Mouse (Mus musculus): ENCODE measurements around the gene Gja3. TPM values are rescaled to one million over a fixed set of nuclear protein-coding genes. Genes with fewer than 3 reads are reported as not detected.

Gja3 gene
- polyA plus RNA-seq (2016; fragmentation: Nextera tagmentation; extraction: Ambion mirVana) = 0.15 TPM in 1 of 2 replicates, not detected in the other

DNA sequence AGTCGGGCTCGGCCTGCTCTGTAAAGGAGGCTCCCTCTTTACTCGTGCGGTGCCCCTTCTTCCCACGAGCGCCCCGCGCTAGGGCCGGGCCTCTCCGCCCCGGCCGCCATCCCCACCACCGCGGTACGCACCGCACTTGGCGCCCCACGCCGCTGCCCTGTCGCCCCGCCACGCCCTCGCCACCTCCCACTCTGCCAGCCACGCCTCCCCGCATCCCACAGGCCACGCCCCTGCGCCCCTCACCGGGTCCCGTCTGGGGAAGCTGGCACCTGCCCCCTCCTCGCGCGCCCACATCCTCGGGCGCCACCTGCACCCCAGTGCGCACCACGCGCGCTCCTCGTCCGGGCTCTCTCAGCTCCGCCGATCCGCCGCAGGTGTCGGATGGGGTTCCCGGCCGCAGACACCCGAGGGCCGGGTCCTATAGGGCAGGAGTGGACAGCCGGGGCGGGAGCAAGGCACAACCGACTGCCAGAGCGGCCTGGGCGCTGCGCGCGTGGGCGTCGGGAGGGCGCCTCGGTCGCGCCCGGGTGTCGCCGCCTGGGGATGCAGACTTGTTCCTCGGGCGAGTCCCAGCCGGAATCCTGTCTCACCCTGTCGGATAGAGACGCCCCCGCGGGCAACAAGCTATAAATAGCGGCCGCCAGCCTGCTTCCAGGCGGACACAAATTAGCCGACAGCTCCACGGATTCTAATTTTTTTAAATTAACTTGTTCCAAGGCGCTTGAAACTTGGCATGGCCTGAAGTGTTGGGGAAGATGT, at the start of gene Gja3:
Gene Gja3 (minus strand): TSS at position 538 of the 759 bp plus-strand sequence.
- WGBS = under 1% methylated on average over 79 of the region's 79 CpGs
- no peaks in the 10 kb centered on the region for H3K9me3 ChIP-seq (replicated peaks)
- peaks cover 13% of the 10 kb centered on the region for H3K4me1 ChIP-seq
- H3K27me3 ChIP-seq (ENCODE audit: low read depth, poor library complexity, severe bottlenecking) = peaks cover 60% of the 10 kb centered on the region
- no peak within 1 kb of the TSS for H3K27ac ChIP-seq (replicated peaks)
- no peaks in the 10 kb centered on the region for H3K36me3 ChIP-seq
- H3K4me3 ChIP-seq = peak within 1 kb of the TSS; percentile 72
- DNase-seq (ENCODE audit: low spot score) = peak; percentile 56

- no peaks in the 10 kb centered on the region for H3K36me3 ChIP-seq
- no peak overlapping the region for H3K27ac ChIP-seq (replicated peaks)
- no peak for DNase-seq (ENCODE audit: low spot score)
- H3K4me3 ChIP-seq = no peak overlapping the region
- H3K4me1 ChIP-seq = peaks cover 17% of the 10 kb centered on the region
- peaks cover 68% of the 10 kb centered on the region for H3K27me3 ChIP-seq (ENCODE audit: low read depth, poor library complexity, severe bottlenecking)
- no peaks in the 10 kb centered on the region for H3K9me3 ChIP-seq (replicated peaks)
- WGBS = 84% methylated on average over 8 of the region's 8 CpGs
Measured at GRCm38 (mm10) chr14:57107091-57107490, 49.2 kb upstream of the Gja3 start.

DNA sequence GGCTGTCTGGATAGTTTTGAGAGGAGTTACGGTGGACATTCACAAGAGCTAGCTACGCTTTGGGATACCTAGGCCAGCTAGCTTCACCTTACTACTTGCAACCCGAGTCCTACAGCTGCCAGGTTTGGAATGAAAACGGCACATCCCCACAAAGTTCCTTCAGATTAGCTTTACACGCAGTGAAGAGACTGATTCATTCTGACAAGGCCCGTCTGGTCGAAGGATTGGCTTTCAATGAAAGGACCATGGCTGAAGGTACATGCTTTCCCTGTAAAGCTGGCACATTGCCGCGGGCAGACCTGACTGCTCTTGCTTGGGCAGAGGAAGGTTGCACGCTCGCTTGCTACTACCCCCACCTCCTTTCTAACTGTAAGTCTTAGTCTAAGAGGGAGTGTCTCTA, 47.8 kb upstream of the Gja3 start:
- H3K4me1 ChIP-seq = peaks cover 17% of the 10 kb centered on the region
- peaks cover 76% of the 10 kb centered on the region for H3K27me3 ChIP-seq (ENCODE audit: low read depth, poor library complexity, severe bottlenecking)
- 46% methylated on average over 11 of the region's 11 CpGs for WGBS
- no peaks in the 10 kb centered on the region for H3K36me3 ChIP-seq
- DNase-seq (ENCODE audit: low spot score) = no peak
- no peaks in the 10 kb centered on the region for H3K9me3 ChIP-seq (replicated peaks)
- H3K27ac ChIP-seq (replicated peaks) = no peak overlapping the region
- no peak overlapping the region for H3K4me3 ChIP-seq

GRCm38 (mm10) chr14:57105111-57105510, 47.2 kb upstream of the Gja3 start:
- no peak overlapping the region for H3K27ac ChIP-seq (replicated peaks)
- no peaks in the 10 kb centered on the region for H3K9me3 ChIP-seq (replicated peaks)
- H3K27me3 ChIP-seq (ENCODE audit: low read depth, poor library complexity, severe bottlenecking) = peaks cover 82% of the 10 kb centered on the region
- H3K4me1 ChIP-seq = peaks cover 17% of the 10 kb centered on the region
- DNase-seq (ENCODE audit: low spot score) = peak; percentile 31
- WGBS = 15% methylated on average over 14 of the region's 14 CpGs
- H3K36me3 ChIP-seq = no peaks in the 10 kb centered on the region
- H3K4me3 ChIP-seq = peak overlapping the region; percentile 76

- Histone ChIP-seq H3K4me1 (peaks cover 17% of the 10 kb centered on the region), H3K27me3 (ENCODE audit: low read depth, poor library complexity, severe bottlenecking) (peaks cover 87% of the 10 kb centered on the region), H3K27ac (replicated peaks) (peak within 1 kb of the TSS; percentile 69; the same call in 1 of the 2 replicates)
Measured at GRCm38 (mm10) chr14:57104106-57105023, 46.5 kb upstream of the Gja3 start, which contains the start of gene Gjb2. Gjb2 (minus strand) TSS chr14:57104702.

GRCm38 (mm10) chr14:57103711-57104105, 45.8 kb upstream of the Gja3 start:
- Histone ChIP-seq H3K4me1 (peaks cover 17% of the 10 kb centered on the region), H3K27ac (replicated peaks) (no peak overlapping the region; the same call in 1 of the 2 replicates), H3K9me3 (replicated peaks) (no peaks in the 10 kb centered on the region), H3K27me3 (ENCODE audit: low read depth, poor library complexity, severe bottlenecking) (peaks cover 87% of the 10 kb centered on the region), H3K4me3 (peak overlapping the region; percentile 76), H3K36me3 (no peaks in the 10 kb centered on the region)
- 2% methylated on average over 22 of the region's 22 CpGs for WGBS
- DNase-seq (ENCODE audit: low spot score) = no peak

More at GRCm38 (mm10) chr14:57104106-57105023, 46.5 kb upstream of the Gja3 start, which contains the start of gene Gjb2:
- DNase-seq (ENCODE audit: low spot score) = peak; percentile 58
- Histone ChIP-seq H3K36me3 (no peaks in the 10 kb centered on the region), H3K9me3 (replicated peaks) (no peaks in the 10 kb centered on the region), H3K4me3 (peak within 1 kb of the TSS; percentile 76)
- under 1% methylated on average over 101 of the region's 101 CpGs for WGBS

GRCm38 (mm10) chr14:57103121-57103520, 45.2 kb upstream of the Gja3 start:
- Histone ChIP-seq H3K27me3 (ENCODE audit: low read depth, poor library complexity, severe bottlenecking) (peaks cover 83% of the 10 kb centered on the region), H3K36me3 (no peaks in the 10 kb centered on the region)
- no peak for DNase-seq (ENCODE audit: low spot score)

GRCm38 (mm10) chr14:57101623-57102022, 43.7 kb upstream of the Gja3 start:
- Histone ChIP-seq H3K4me1 (peaks cover 17% of the 10 kb centered on the region), H3K9me3 (replicated peaks) (no peaks in the 10 kb centered on the region), H3K4me3 (no peak overlapping the region), H3K27me3 (ENCODE audit: low read depth, poor library complexity, severe bottlenecking) (peaks cover 68% of the 10 kb centered on the region), H3K36me3 (no peaks in the 10 kb centered on the region), H3K27ac (replicated peaks) (no peak overlapping the region)
- WGBS = 87% methylated on average over 7 of the region's 7 CpGs
- DNase-seq (ENCODE audit: low spot score) = no peak

More at GRCm38 (mm10) chr14:57103121-57103520, 45.2 kb upstream of the Gja3 start:
- Histone ChIP-seq H3K9me3 (replicated peaks) (no peaks in the 10 kb centered on the region), H3K4me1 (peaks cover 17% of the 10 kb centered on the region), H3K27ac (replicated peaks) (no peak overlapping the region), H3K4me3 (no peak overlapping the region)
- WGBS = 56% methylated on average over 6 of the region's 6 CpGs

DNA sequence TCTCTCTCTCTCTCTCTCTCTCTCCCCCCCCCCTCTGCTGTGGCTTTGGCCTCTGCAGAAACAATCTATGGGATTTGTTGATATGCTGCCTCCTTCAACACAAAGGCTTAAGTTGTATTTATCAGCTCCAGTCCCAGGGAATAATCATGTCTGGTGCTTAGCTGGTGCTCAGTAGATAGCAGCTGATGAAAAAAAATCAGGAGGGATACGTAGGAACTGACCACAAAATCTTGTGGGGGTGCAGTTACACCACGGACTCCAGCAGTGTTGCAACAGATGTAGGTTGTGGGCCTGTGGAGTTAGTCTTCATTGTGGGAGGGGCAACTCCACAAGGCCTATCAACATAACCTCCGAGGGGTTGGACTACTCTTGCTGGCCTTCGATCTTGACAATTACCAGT, 38.0 kb upstream of the Gja3 start:
- Histone ChIP-seq H3K36me3 (no peaks in the 10 kb centered on the region), H3K4me1 (no peaks in the 10 kb centered on the region), H3K27ac (replicated peaks) (no peak overlapping the region), H3K27me3 (ENCODE audit: low read depth, poor library complexity, severe bottlenecking) (peaks cover 12% of the 10 kb centered on the region), H3K9me3 (replicated peaks) (no peaks in the 10 kb centered on the region), H3K4me3 (no peak overlapping the region)
- WGBS = 89% methylated on average over 4 of the region's 4 CpGs
- no peak for DNase-seq (ENCODE audit: low spot score)

GRCm38 (mm10) chr14:57093029-57093428, 35.1 kb upstream of the Gja3 start:
- no peaks in the 10 kb centered on the region for H3K9me3 ChIP-seq (replicated peaks)
- H3K27me3 ChIP-seq (ENCODE audit: low read depth, poor library complexity, severe bottlenecking) = no peaks in the 10 kb centered on the region
- H3K4me1 ChIP-seq = no peaks in the 10 kb centered on the region
- no peaks in the 10 kb centered on the region for H3K36me3 ChIP-seq
- WGBS = 7% methylated on average over 8 of the region's 8 CpGs
- peak; percentile 38 for DNase-seq (ENCODE audit: low spot score)
- H3K4me3 ChIP-seq = no peak overlapping the region
- no peak overlapping the region for H3K27ac ChIP-seq (replicated peaks)

- no peak for DNase-seq (ENCODE audit: low spot score)
- Histone ChIP-seq H3K27me3 (ENCODE audit: low read depth, poor library complexity, severe bottlenecking) (no peaks in the 10 kb centered on the region), H3K4me3 (no peak overlapping the region), H3K36me3 (no peaks in the 10 kb centered on the region), H3K9me3 (replicated peaks) (no peaks in the 10 kb centered on the region), H3K4me1 (no peaks in the 10 kb centered on the region; the same call in 1 of the 2 replicates), H3K27ac (replicated peaks) (no peak overlapping the region)
- WGBS = 56% methylated on average over 2 of the region's 2 CpGs
Measured at GRCm38 (mm10) chr14:57090001-57090400, 32.1 kb upstream of the Gja3 start.

GRCm38 (mm10) chr14:57089107-57089506, 31.2 kb upstream of the Gja3 start:
- no peaks in the 10 kb centered on the region for H3K9me3 ChIP-seq (replicated peaks)
- H3K36me3 ChIP-seq = no peaks in the 10 kb centered on the region
- H3K27ac ChIP-seq (replicated peaks) = no peak overlapping the region
- no peaks in the 10 kb centered on the region for H3K27me3 ChIP-seq (ENCODE audit: low read depth, poor library complexity, severe bottlenecking)
- no peak overlapping the region for H3K4me3 ChIP-seq
- WGBS = 93% methylated on average over 7 of the region's 7 CpGs
- H3K4me1 ChIP-seq = no peaks in the 10 kb centered on the region; the same call in 1 of the 2 replicates
- no peak for DNase-seq (ENCODE audit: low spot score)
